Mouse (Mus musculus): ENCODE results near the gene Mfsd13b.

- TF ChIP-seq CTCF (IDR thresholded peaks at IDR 0.05; ENCODE audit: low read depth) = no peak
- TF ChIP-seq EP300 (IDR thresholded peaks at IDR 0.05; ENCODE audit: low read depth) = no peak
These were observed 39.8 kb upstream of the Mfsd13b start for GRCm38 (mm10) chr7:120942506-120942905.

Data from liver, embryonic 14.5 days (tissue).